Mouse (Mus musculus): ENCODE results near the gene Btn1a1. TPM values are rescaled to one million over a fixed set of nuclear protein-coding genes. Genes with fewer than 3 reads are reported as not detected.
A peak's percentile ranks its signal among the peaks of the same experiment; 100 is the strongest.

Btn1a1 gene
- polyA plus RNA-seq, 1 experiment from 2014 or later = 0.10 TPM

DNA sequence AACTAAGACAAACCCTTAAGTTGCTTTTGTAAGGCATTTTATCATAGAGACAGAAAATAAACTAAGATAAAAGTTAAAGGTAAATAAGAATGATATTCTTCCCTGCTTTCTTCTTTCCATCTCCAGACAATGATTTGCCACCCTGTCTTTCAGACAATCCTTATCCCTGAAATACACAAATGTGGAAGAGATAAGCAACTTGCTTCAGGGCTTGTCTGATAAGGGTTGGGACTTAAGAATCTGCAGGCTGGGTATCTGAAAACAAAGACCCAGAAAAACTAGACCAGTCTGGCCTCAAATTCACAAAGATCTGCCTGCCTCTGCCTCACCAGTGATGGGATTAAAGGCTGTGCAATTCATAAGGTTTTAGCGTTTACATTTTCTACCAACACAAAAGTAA is 25.6 kb upstream of the Btn1a1 start:
- ATAC-seq = no peak
- Histone ChIP-seq H3K9ac (ENCODE audit: low read depth, low read length) (no peak overlapping the region), H3K36me3 (ENCODE audit: control insufficient read depth, insufficient read depth, low read length) (no peaks in the 10 kb centered on the region), H3K4me3 (ENCODE audit: low read depth, low read length) (no peak overlapping the region), H3K27ac (ENCODE audit: low read length) (no peak overlapping the region), H3K9me3 (replicated peaks; ENCODE audit: control insufficient read depth, low read length, poor library complexity, severe bottlenecking) (no peaks in the 10 kb centered on the region), H3K4me1 (ENCODE audit: control insufficient read depth, insufficient read depth, low read length) (peaks cover 11% of the 10 kb centered on the region), H3K27me3 (ENCODE audit: control insufficient read depth, insufficient read depth, low read depth, low read length) (no peaks in the 10 kb centered on the region), H3K4me2 (ENCODE audit: low read length) (no peak overlapping the region)
- 19% methylated on average over 1 of the region's 1 CpGs for WGBS

DNA sequence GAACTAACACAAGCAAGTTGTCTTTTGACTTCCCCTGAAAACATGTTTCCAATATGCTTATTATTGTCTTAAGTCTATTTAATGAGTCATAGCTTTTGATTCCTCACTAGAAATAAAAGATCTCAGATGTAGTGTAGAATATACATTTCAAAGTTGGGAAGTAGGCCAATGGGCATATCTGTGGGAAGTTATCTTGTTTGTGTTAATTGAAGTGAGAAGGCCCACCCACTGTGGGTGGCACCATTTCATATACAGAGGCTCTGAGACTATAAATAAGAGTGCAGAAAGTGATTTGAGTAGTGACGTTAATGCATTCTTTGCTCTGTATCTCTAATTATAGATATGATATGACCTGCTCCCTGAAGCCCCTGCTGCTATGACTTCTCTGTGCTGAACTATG is 25.2 kb upstream of the Btn1a1 start:
- H3K27ac ChIP-seq (ENCODE audit: low read length) = no peak overlapping the region
- H3K4me3 ChIP-seq (ENCODE audit: low read depth, low read length) = no peak overlapping the region
- WGBS = 66% methylated on average over 1 of the region's 1 CpGs
- H3K27me3 ChIP-seq (ENCODE audit: control insufficient read depth, insufficient read depth, low read depth, low read length) = no peaks in the 10 kb centered on the region
- no peaks in the 10 kb centered on the region for H3K36me3 ChIP-seq (ENCODE audit: control insufficient read depth, insufficient read depth, low read length)
- H3K9me3 ChIP-seq (replicated peaks; ENCODE audit: control insufficient read depth, low read length, poor library complexity, severe bottlenecking) = no peaks in the 10 kb centered on the region
- H3K4me2 ChIP-seq (ENCODE audit: low read length) = no peak overlapping the region
- ATAC-seq = no peak
- peaks cover 11% of the 10 kb centered on the region for H3K4me1 ChIP-seq (ENCODE audit: control insufficient read depth, insufficient read depth, low read length)
- no peak overlapping the region for H3K9ac ChIP-seq (ENCODE audit: low read depth, low read length)

DNA sequence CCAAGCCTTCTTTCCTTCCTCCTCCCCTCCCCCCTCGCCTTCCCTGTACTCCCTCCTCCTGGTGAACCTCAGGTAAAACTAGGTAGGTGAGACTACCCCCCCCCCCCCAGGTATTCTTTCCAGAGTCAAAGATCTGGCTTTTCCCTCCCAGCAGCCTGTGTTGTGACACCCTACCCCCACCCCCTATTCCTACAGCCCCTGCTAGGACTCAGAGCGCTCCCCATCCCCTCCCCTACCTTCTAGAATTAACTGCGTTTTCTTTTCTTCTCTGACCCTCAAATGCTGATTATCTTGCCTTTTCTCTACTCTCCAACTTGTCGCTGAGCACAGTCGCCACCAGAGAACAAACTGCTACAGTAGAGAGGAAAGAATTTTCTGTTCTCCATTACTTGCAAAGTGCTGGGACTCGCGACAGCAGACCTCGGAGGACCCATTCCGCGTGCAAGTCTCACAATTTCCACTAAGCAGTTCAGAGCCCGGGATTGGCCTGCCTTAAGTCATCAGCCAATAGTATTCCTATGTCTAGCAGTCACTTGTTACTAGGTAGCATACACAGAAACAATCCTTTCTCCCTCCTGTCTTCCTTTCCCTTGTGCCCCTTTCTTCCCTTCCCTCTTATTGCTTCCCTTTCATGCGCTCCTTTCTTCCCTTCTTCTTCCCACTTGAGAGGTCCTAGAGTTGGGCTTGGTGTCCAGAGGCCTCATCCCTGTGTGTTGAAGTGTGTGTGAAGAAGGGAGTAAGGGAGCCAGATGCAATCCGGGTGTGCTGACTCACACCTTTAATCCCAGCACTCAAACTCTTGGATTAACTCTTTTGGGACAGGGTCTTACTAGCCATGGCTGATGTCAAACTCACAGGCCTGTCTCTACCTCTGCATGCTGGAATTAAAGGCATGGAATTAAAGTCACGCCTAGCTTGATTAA is 23.0 kb upstream of the Btn1a1 start, which contains the start of gene Btn2a2:
TSS of gene Btn2a2 (minus strand) at position 458 of the 923 bp plus-strand sequence.
- Histone ChIP-seq H3K4me1 (ENCODE audit: control insufficient read depth, insufficient read depth, low read length) (peaks cover 11% of the 10 kb centered on the region), H3K9me3 (replicated peaks; ENCODE audit: control insufficient read depth, low read length, poor library complexity, severe bottlenecking) (no peaks in the 10 kb centered on the region), H3K4me2 (ENCODE audit: low read length) (peak within 1 kb of the TSS; percentile 72), H3K4me3 (ENCODE audit: low read depth, low read length) (peak within 1 kb of the TSS; percentile 38), H3K36me3 (ENCODE audit: control insufficient read depth, insufficient read depth, low read length) (no peaks in the 10 kb centered on the region), H3K27ac (ENCODE audit: low read length) (no peak within 1 kb of the TSS), H3K27me3 (ENCODE audit: control insufficient read depth, insufficient read depth, low read depth, low read length) (no peaks in the 10 kb centered on the region), H3K9ac (ENCODE audit: low read depth, low read length) (0 out of 2 replicates have a peak within 1 kb of the TSS, but pooled peaks have one; percentile 20)
- ATAC-seq = peak; percentile 98
- WGBS = 1% methylated on average over 13 of the region's 14 CpGs

DNA sequence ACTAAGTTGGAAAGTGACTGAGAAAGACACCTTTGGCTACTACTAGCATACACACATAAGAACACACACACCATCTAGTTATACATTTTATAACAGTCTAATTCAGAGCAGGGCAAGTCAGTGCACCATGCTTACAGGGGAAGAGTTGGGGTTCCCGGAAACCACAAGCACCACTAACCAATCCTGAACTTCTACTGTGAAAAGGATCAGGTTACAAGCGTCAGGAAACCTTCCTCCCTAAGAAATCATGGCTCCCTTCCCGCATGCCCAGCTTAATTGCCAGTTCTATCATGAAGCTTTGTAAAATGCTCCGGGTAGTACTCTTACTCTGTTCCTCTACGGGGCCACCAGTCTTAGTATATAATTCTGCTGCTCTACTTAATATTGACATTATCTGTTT is 19.6 kb upstream of the Btn1a1 start:
- Histone ChIP-seq H3K9ac (ENCODE audit: low read depth, low read length) (no peak overlapping the region), H3K4me2 (ENCODE audit: low read length) (no peak overlapping the region), H3K4me3 (ENCODE audit: low read depth, low read length) (no peak overlapping the region), H3K36me3 (ENCODE audit: control insufficient read depth, insufficient read depth, low read length) (no peaks in the 10 kb centered on the region), H3K9me3 (replicated peaks; ENCODE audit: control insufficient read depth, low read length, poor library complexity, severe bottlenecking) (no peaks in the 10 kb centered on the region), H3K4me1 (ENCODE audit: control insufficient read depth, insufficient read depth, low read length) (peaks cover 6% of the 10 kb centered on the region; the same call in 1 of the 2 replicates), H3K27me3 (ENCODE audit: control insufficient read depth, insufficient read depth, low read depth, low read length) (no peaks in the 10 kb centered on the region), H3K27ac (ENCODE audit: low read length) (no peak overlapping the region)
- 50% methylated on average over 5 of the region's 5 CpGs for WGBS
- ATAC-seq = no peak

DNA sequence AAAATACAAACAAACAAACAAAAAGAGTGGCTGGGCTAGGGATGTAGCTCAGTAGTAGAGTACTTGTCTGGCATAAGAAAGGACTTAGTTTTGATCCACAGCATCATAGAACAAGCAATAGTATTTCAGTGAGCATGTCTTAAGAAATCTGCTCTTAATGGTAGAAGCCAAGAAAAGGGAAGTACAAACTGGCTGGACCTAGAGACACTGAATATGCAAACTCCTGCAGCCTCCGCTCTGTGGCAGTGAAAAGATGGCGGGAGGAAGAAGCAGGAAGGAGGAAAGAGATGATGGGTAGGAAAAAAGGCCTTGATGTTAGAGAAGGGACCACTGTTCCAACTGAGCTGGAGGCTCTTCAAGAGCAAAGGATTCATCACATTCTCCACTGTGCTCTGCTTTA is 17.5 kb upstream of the Btn1a1 start:
- H3K4me2 ChIP-seq (ENCODE audit: low read length) = no peak overlapping the region
- peaks cover 2% of the 10 kb centered on the region; the same call in 1 of the 2 replicates for H3K4me1 ChIP-seq (ENCODE audit: control insufficient read depth, insufficient read depth, low read length)
- no peak overlapping the region for H3K9ac ChIP-seq (ENCODE audit: low read depth, low read length)
- H3K36me3 ChIP-seq (ENCODE audit: control insufficient read depth, insufficient read depth, low read length) = no peaks in the 10 kb centered on the region
- no peak overlapping the region for H3K27ac ChIP-seq (ENCODE audit: low read length)
- H3K4me3 ChIP-seq (ENCODE audit: low read depth, low read length) = no peak overlapping the region
- no peaks in the 10 kb centered on the region for H3K9me3 ChIP-seq (replicated peaks; ENCODE audit: control insufficient read depth, low read length, poor library complexity, severe bottlenecking)
- no peaks in the 10 kb centered on the region for H3K27me3 ChIP-seq (ENCODE audit: control insufficient read depth, insufficient read depth, low read depth, low read length)
- no peak for ATAC-seq
- 77% methylated on average over 2 of the region's 2 CpGs for WGBS

DNA sequence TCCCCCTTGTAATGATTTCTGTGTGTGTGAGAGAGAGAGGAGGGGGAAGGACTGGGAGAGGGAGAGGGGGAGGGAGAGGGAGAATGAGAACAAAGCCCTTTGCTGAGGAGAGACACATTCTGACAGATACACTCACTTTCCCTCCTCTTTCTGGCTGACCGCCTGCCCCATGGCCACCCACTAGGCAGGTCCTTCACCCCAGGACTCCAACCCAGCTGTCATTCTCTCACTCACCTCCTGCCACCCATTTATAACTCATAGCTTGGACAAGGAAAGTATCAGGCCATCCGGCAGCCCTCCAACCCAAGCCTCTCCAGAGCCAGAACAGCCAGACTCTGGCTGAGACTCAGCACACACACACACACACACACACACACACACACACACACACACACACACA is 10.0 kb upstream of the Btn1a1 start:
- H3K36me3 ChIP-seq (ENCODE audit: control insufficient read depth, insufficient read depth, low read length) = no peaks in the 10 kb centered on the region
- no peaks in the 10 kb centered on the region for H3K9me3 ChIP-seq (replicated peaks; ENCODE audit: control insufficient read depth, low read length, poor library complexity, severe bottlenecking)
- no peak overlapping the region for H3K4me3 ChIP-seq (ENCODE audit: low read depth, low read length)
- 0 out of 2 replicates have a peak, but pooled peaks have one; percentile 32 for ATAC-seq
- no peak overlapping the region for H3K9ac ChIP-seq (ENCODE audit: low read depth, low read length)
- WGBS = 14% methylated on average over 2 of the region's 2 CpGs
- no peaks in the 10 kb centered on the region for H3K4me1 ChIP-seq (ENCODE audit: control insufficient read depth, insufficient read depth, low read length)
- H3K27me3 ChIP-seq (ENCODE audit: control insufficient read depth, insufficient read depth, low read depth, low read length) = no peaks in the 10 kb centered on the region
- H3K27ac ChIP-seq (ENCODE audit: low read length) = no peak overlapping the region
- no peak overlapping the region for H3K4me2 ChIP-seq (ENCODE audit: low read length)

DNA sequence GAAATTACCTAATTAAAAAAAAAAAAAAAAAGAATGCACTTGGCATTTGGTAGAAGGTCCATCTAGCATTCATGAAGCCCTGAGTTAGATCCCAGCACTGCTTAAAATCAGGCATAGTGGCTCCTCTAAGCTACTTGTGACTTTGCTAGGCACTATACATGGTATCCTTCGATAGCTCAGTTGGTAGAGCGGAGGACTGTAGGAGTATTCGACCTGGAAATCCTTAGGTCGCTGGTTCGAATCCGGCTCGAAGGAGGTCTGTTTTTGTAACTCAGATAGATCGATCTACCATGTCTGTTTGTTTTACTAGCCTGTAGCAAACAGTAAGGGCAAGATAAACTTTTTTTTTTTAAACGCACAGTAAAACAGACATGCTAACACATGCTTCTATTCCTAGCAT is 1.2 kb upstream of the Btn1a1 start:
- Histone ChIP-seq H3K9ac (ENCODE audit: low read depth, low read length) (no peak overlapping the region), H3K4me1 (ENCODE audit: control insufficient read depth, insufficient read depth, low read length) (peaks cover 10% of the 10 kb centered on the region), H3K4me3 (ENCODE audit: low read depth, low read length) (no peak overlapping the region), H3K27ac (ENCODE audit: low read length) (no peak overlapping the region), H3K36me3 (ENCODE audit: control insufficient read depth, insufficient read depth, low read length) (no peaks in the 10 kb centered on the region), H3K27me3 (ENCODE audit: control insufficient read depth, insufficient read depth, low read depth, low read length) (no peaks in the 10 kb centered on the region), H3K4me2 (ENCODE audit: low read length) (no peak overlapping the region), H3K9me3 (replicated peaks; ENCODE audit: control insufficient read depth, low read length, poor library complexity, severe bottlenecking) (no peaks in the 10 kb centered on the region)
- 1% methylated on average over 9 of the region's 9 CpGs for WGBS
- no peak for ATAC-seq

DNA sequence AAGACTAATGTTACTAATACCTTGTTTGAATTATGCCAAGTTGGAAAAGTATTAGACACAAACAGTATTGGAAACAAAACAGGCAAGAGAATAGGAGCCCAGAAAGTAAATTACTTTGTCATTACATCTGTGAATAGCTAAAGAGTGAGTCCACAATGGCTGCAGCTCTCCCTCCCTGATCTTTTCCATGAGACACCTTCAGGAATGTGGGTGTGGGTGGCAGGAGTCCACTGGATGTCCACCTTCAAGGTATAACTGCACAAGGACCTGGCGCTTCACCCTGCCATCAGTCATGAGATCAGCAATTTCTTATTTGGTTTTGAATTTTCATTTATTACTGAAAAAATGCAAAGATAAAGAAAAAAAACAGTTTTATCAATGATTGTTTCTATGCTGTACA is 605 bp upstream of the Btn1a1 start:
- Histone ChIP-seq H3K27me3 (ENCODE audit: control insufficient read depth, insufficient read depth, low read depth, low read length) (no peaks in the 10 kb centered on the region), H3K9me3 (replicated peaks; ENCODE audit: control insufficient read depth, low read length, poor library complexity, severe bottlenecking) (no peaks in the 10 kb centered on the region), H3K4me2 (ENCODE audit: low read length) (no peak overlapping the region; the same call in 1 of the 2 replicates), H3K27ac (ENCODE audit: low read length) (no peak overlapping the region), H3K4me1 (ENCODE audit: control insufficient read depth, insufficient read depth, low read length) (peaks cover 10% of the 10 kb centered on the region), H3K4me3 (ENCODE audit: low read depth, low read length) (no peak overlapping the region), H3K36me3 (ENCODE audit: control insufficient read depth, insufficient read depth, low read length) (no peaks in the 10 kb centered on the region), H3K9ac (ENCODE audit: low read depth, low read length) (no peak overlapping the region)
- ATAC-seq = no peak
- WGBS = 59% methylated on average over 1 of the region's 1 CpGs

DNA sequence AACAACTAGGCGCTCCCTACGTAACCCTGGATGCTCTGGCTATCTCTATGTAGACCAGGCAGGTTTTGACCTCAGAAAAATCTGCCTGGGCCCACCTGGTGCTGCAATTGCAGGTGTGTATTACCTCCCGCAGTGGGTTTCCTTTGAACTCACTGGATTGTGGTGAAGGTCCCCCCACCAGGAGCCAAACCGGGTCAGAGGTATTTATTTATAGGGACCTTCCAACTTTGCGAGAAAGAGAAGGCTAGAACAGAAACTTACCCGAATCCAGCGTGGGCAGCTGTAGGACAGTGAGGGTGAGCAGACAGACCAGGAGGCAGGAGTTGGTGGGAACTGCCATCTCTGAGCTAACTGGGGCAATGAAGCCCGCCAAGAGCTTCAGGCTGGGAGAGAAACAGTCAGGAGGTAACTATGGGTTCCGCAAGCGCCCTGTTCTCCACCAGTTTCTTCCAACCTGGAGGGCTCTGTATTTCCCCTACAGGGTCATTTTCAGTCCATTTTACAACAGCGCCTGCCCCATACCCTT is 797 bp downstream of the Btn1a1 start:
- Histone ChIP-seq H3K36me3 (ENCODE audit: control insufficient read depth, insufficient read depth, low read length) (no peaks in the 10 kb centered on the region), H3K9ac (ENCODE audit: low read depth, low read length) (no peak overlapping the region), H3K27me3 (ENCODE audit: control insufficient read depth, insufficient read depth, low read depth, low read length) (no peaks in the 10 kb centered on the region), H3K27ac (ENCODE audit: low read length) (no peak overlapping the region), H3K9me3 (replicated peaks; ENCODE audit: control insufficient read depth, low read length, poor library complexity, severe bottlenecking) (no peaks in the 10 kb centered on the region), H3K4me2 (ENCODE audit: low read length) (peak overlapping the region; percentile 76), H3K4me3 (ENCODE audit: low read depth, low read length) (peak overlapping the region; percentile 46), H3K4me1 (ENCODE audit: control insufficient read depth, insufficient read depth, low read length) (peaks cover 10% of the 10 kb centered on the region)
- no peak for ATAC-seq
- 1% methylated on average over 11 of the region's 11 CpGs for WGBS

Data from midbrain, embryonic 16.5 days (tissue).